Mouse (Mus musculus): ENCODE data around the gene Sapcd1. TPM values are rescaled to one million over a fixed set of nuclear protein-coding genes. Genes with fewer than 3 reads are reported as not detected.
A peak's percentile ranks its signal among the peaks of the same experiment; 100 is the strongest.

Sapcd1 gene
- total RNA-seq (2021), result 1 to 10 TPM; 3.8 to 4.1 TPM
- long read RNA-seq, experiment 1, result 0 reads
- long read RNA-seq, experiment 2, partial matches to known transcripts, result 0 of 2 reads
- long read RNA-seq, experiment 2, other reads (novel, unspliced or antisense), result 2 of 2 reads

GRCm38 (mm10) chr17:35027277-35028068 is at the start of gene Sapcd1:
Sapcd1 (minus strand) TSS chr17:35028016.
- DNase-seq (ENCODE audit: low spot score in 2 of 2), result no peak

- DNase-seq (ENCODE audit: low spot score in 2 of 2), result no peak
Observed at GRCm38 (mm10) chr17:35077285-35077684, 49.5 kb upstream of the Sapcd1 start.

GRCm38 (mm10) chr17:35076507-35077176 is 48.8 kb upstream of the Sapcd1 start, which contains the start of gene Ly6g6e:
Ly6g6e (plus strand) TSS chr17:35076902.
- DNase-seq (ENCODE audit: low spot score in 2 of 2), result no peak

DNA sequence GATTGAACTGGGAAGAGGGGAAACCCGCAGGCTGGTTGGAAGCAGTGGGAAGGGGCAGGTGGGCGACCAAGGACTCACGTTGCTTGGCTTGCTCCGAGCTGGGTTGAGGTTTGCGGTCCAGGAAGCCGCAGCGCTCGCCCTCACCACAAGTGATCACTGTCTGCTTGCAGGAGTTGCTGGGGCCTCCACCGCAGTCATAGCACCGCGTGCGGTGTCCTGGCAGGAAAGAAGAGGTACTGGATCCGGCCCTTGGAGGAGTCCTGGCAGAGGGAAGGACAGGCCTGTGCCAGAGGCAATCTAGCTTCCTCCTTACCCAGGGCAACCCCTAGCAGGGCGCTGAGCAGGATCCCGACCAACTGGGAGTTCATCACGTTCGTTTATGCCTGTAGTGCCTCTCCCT is 46.3 kb upstream of the Sapcd1 start:
- no peak for DNase-seq (ENCODE audit: low spot score in 2 of 2)

DNA sequence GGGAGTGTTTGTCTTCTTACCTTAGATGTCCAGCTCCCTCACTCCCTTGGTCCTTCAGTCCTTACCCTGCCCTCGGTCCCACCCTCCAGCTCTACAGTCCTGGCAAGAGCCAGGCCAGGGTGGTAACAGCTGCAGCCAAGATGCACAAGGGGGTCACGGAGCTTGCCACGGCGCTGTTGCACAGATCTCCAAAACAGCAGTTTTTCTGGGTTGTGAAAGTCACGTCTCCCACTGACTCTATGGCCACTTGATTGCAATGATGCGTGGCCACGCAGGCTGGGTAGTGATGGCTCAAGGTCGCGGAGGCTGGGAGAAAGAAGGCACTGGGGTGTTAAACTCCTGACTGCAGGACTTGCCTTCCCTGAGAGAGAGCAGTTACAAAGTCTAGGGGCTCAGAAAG is 43.6 kb upstream of the Sapcd1 start:
- DNase-seq (ENCODE audit: low spot score in 2 of 2), result no peak

GRCm38 (mm10) chr17:35070556-35071229 is 42.9 kb upstream of the Sapcd1 start:
- DNase-seq (ENCODE audit: low spot score in 2 of 2), result no peak

- no peak for DNase-seq (ENCODE audit: low spot score in 2 of 2)
Observed at GRCm38 (mm10) chr17:35068213-35068914, 40.5 kb upstream of the Sapcd1 start.

- DNase-seq (ENCODE audit: low spot score in 2 of 2), result no peak
Observed at GRCm38 (mm10) chr17:35066084-35066483, 38.3 kb upstream of the Sapcd1 start, which contains the start of gene Mpig6b. Mpig6b (minus strand) TSS chr17:35066184.

GRCm38 (mm10) chr17:35064951-35065947 is 37.4 kb upstream of the Sapcd1 start, which contains the start of gene Ly6g6c:
Ly6g6c (plus strand) TSS chr17:35065388.
- DNase-seq (ENCODE audit: low spot score in 2 of 2), result no peak

DNA sequence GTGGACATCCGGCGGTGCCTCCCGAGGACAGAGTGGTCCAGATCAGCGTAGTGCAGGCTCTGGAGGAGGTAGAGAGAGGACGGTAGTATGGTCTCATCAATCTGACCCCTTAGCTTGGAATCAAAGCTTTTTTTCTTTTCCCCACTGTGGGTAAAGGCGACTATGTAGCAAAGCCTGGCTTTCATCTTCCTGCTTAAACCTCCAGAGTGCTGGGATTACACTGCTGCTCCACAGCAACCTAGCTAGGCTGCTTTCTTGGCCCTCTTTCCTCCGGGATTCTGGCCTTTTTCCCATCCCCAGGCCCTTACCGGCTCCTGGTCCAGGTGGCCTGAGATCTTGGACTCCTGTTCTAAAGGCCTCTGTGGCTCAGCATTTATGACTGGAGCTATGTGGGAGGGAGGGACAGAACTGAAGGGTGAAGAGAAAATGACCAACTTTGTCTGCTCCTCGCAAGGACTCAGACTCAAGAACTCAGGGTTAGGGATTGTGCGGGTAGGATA is 36.6 kb upstream of the Sapcd1 start:
- no peak for DNase-seq (ENCODE audit: low spot score in 2 of 2)

DNA sequence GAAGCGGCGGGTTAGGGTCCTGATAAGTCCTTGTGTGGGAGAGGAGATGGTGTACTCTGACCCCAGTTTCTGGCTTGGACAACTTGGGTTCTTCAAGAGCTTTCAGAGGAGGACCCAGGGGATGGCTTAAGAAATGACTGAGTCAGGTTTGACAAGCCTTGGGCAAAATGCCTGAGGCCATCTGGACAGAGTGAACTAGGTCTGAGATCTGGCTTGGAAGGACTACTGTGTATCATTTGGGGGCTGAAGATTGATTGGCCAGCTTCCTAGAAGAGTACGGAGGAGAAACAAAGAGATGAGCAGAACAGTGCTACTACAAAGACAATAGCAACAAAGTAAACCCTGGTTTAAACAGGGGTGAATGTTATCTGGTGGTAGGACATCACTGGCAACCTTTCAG is 35.6 kb upstream of the Sapcd1 start:
- DNase-seq (ENCODE audit: low spot score in 2 of 2), result no peak

DNA sequence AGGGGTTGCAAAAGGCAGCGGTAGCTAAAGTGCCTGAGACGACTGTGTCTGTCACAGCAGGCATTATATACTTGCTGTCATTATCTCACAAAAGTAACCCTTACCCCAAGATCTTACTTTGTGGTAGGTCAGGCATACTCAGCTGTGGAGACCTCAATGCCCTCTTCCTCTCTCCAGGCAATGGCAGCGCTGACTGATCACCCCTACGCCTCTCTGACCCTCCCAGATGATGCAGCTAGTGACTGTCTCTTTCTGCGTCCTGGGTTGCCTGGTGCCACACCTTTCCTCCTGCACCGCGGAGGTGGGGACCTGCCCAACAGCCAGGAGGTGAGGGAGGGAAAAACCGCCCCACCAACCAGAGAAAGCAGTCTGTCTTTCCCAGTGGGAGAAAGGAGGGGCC is 33.5 kb upstream of the Sapcd1 start:
- DNase-seq (ENCODE audit: low spot score in 2 of 2), result no peak

GRCm38 (mm10) chr17:35060737-35061297 is 33.0 kb upstream of the Sapcd1 start:
- DNase-seq (ENCODE audit: low spot score in 2 of 2), result no peak

GRCm38 (mm10) chr17:35060071-35060470 is 32.3 kb upstream of the Sapcd1 start:
- DNase-seq (ENCODE audit: low spot score in 2 of 2), result no peak

DNA sequence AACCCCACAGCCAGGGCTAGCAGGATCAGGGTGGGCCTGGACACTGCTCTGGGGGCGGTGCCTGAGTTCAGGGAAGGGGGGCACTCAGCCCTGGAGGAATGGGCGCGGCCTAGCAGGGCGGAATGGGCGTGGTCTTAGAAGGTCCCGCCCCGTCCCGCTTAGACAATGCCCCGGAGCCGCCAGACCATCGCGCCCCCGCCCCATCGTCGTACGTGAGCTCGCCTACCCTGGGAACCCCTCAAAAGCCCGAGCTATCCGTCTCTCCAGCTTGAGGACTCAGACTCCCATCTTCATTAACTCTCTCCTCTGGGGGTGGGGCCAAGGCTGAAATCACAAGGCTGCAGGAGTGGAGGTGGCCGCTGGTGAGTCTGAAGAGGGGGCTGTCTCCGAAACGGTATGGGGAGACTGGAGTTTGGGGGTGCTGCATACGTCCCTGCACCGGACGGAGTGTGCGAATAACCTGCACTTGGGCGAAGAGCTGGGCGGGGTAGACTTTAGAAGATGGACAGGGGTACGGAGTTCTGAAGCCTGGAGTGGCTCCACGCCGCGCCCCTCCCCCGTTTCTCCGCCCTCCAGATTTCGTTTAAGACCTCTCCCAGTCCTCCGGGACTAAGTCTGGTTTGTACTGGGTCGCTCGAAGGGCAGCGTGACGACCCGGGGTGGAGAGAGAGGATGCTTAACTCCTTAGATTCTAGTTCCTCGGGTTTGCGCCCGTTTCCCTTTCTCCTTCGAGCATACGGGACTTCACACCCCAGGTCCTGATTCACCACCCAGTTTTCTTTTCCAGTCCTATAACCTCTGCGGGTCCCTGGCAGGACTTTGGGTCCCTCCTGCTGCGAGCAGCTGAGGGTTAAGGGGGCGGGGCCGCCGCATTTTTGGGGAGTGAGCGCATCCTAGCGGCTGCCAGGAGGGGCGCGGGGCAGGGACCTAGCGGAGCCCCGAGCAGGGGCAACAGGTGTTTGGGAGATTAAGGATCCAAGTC is 31.4 kb upstream of the Sapcd1 start, which contains the start of gene Ddah2:
Ddah2 (plus strand) TSS at position 125 of the 982 bp plus-strand sequence.
- DNase-seq (ENCODE audit: low spot score in 2 of 2), result peak; percentile 62 to 76

DNA sequence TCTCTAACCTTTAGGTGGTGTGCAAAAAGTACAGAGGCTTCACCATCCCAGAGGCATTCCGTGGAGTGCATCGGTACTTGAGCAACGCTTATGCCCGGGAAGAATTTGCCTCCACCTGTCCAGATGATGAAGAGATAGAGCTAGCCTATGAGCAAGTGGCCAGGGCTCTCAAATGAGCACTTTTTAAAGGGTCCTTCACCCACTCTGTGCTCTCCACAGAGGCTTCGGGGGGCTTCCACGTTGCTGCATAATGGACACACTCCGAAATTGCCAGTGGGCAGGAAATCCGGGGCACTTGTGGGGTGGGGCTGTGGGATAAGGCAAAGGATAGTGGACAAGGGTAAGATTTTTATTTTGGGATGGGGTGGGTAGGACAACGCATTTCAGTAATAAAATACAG is 30.5 kb upstream of the Sapcd1 start:
- DNase-seq (ENCODE audit: low spot score in 2 of 2), result no peak

GRCm38 (mm10) chr17:35057090-35057489 is 29.3 kb upstream of the Sapcd1 start:
- DNase-seq (ENCODE audit: low spot score in 2 of 2), result no peak

Measured in adrenal gland, postnatal 4 days (tissue).